Mouse (Mus musculus) MEL (cell line): Measurements from ENCODE around the gene Sit1. TPM values are rescaled to one million over a fixed set of nuclear protein-coding genes. Genes with fewer than 3 reads are reported as not detected.
A peak's percentile ranks its signal among the peaks of the same experiment; 100 is the strongest.

ENCODE experiments used
- DNase-seq: peaks from one replicate; pipeline ENCODE4 v3.0.0; 2011; ENCODE audit warnings: low read depth, low spot score
- H3K27ac ChIP-seq: 2 replicates; pipeline ENCODE4 v1.5.1; 2012; ENCODE audit warnings: low read depth, mild to moderate bottlenecking, control low read depth, low read length, moderate library complexity; ENCODE audit not compliant: control insufficient read depth
- H3K27me3 ChIP-seq, 2 experiments: fragments of 150-350 bp in 1 of 2; sonication (generic) in 1 of 2; 2 replicates each; pipeline ENCODE4 v1.6.1; 2012; ENCODE audit warnings: low read length in 2 of 2, mild to moderate bottlenecking in 2 of 2, improper control_type of control experiment in 1 of 2, moderate library complexity in 1 of 2; ENCODE audit not compliant: insufficient read depth in 2 of 2, control insufficient read depth in 1 of 2
- H3K36me3 ChIP-seq, 2 experiments: 2 replicates each; pipeline ENCODE4 v1.6.1; 2012 to 2014; ENCODE audit warnings: low read length in 2 of 2, improper control_type of control experiment in 1 of 2, inconsistent platforms in 1 of 2, mild to moderate bottlenecking in 1 of 2; ENCODE audit not compliant: insufficient read depth in 2 of 2, control insufficient read depth in 1 of 2
- H3K4me1 ChIP-seq, 2 experiments: fragments of 150-350 bp in 1 of 2; sonication (generic) in 1 of 2; 2 replicates each; pipeline ENCODE4 v1.6.1; 2012; ENCODE audit warnings: low read length in 2 of 2, improper control_type of control experiment in 1 of 2, mild to moderate bottlenecking in 1 of 2; ENCODE audit not compliant: insufficient read depth in 2 of 2, control insufficient read depth in 1 of 2
- H3K4me3 ChIP-seq, 2 experiments: fragments of 150-350 bp in 1 of 2; sonication (generic) in 1 of 2; 2 replicates each; pipeline ENCODE4 v1.5.1; 2012; ENCODE audit warnings: low read depth in 2 of 2, low read length in 2 of 2, mild to moderate bottlenecking in 2 of 2, moderate library complexity in 2 of 2, control low read depth in 1 of 2, improper control_type of control experiment in 1 of 2; ENCODE audit not compliant: control insufficient read depth in 1 of 2, insufficient read depth in 1 of 2
- H3K79me2 ChIP-seq: 2 replicates; pipeline ENCODE4 v1.6.1; 2012; ENCODE audit warnings: mild to moderate bottlenecking, low read length, moderate library complexity; ENCODE audit not compliant: control insufficient read depth, poor library complexity, insufficient read depth
- H3K9ac ChIP-seq: 2 replicates; pipeline ENCODE4 v1.6.1; 2012; ENCODE audit warnings: low read depth, mild to moderate bottlenecking, control low read depth, low read length, moderate library complexity; ENCODE audit not compliant: control insufficient read depth, poor library complexity, severe bottlenecking
- H3K9me3 ChIP-seq: fragments of 150-350 bp; sonication (generic); replicated peaks from 2 replicates; pipeline ENCODE4 v1.6.1; 2012; ENCODE audit warnings: mild to moderate bottlenecking, low read length, improper control_type of control experiment, moderate library complexity; ENCODE audit not compliant: insufficient read depth
- BHLHE40 ChIP-seq: IDR thresholded peaks from 2 replicates; pipeline ENCODE4 v1.6.1; 2012; ENCODE audit warnings: low read depth, mild to moderate bottlenecking, inconsistent platforms, low read length, improper control_type of control experiment, borderline replicate concordance
- CHD1 ChIP-seq: IDR thresholded peaks from 2 replicates; pipeline ENCODE4 v1.6.1; 2012; ENCODE audit warnings: low read depth, mild to moderate bottlenecking, inconsistent platforms, low read length, improper control_type of control experiment
- CHD2 ChIP-seq: IDR thresholded peaks from 2 replicates; pipeline ENCODE4 v1.6.1; 2011; ENCODE audit warnings: low read length, improper control_type of control experiment
- CTCF ChIP-seq, 3 experiments: IDR thresholded peaks in 2 of 3; conservative IDR thresholded peaks in 1 of 3; 2 replicates each; pipeline ENCODE4 v1.5.1; 2011 to 2012; ENCODE audit warnings: low read length in 3 of 3, low read depth in 2 of 3, mild to moderate bottlenecking in 2 of 3, improper control_type of control experiment in 1 of 3, inconsistent platforms in 1 of 3, mixed read lengths in 1 of 3, moderate library complexity in 1 of 3; ENCODE audit not compliant: control insufficient read depth in 1 of 3, insufficient read depth in 1 of 3, poor library complexity in 1 of 3, severe bottlenecking in 1 of 3
- ELF1 ChIP-seq: IDR thresholded peaks from 2 replicates; pipeline ENCODE4 v1.6.1; 2014; ENCODE audit warnings: low read depth, mild to moderate bottlenecking, inconsistent platforms, low read length, improper control_type of control experiment, moderate library complexity
- GATA1 ChIP-seq: IDR thresholded peaks from 2 replicates; pipeline ENCODE4 v1.6.1; 2011; ENCODE audit warnings: low read depth, low read length, improper control_type of control experiment
- HCFC1 ChIP-seq: IDR thresholded peaks from 2 replicates; pipeline ENCODE4 v1.6.1; 2012; ENCODE audit warnings: low read depth, mild to moderate bottlenecking, inconsistent platforms, low read length, improper control_type of control experiment, moderate library complexity
- JUND ChIP-seq: IDR thresholded peaks from 2 replicates; pipeline ENCODE4 v1.6.1; 2011; ENCODE audit warnings: low read depth, mild to moderate bottlenecking, improper control_type of control experiment, low read length
- KAT2A ChIP-seq: conservative IDR thresholded peaks from 2 replicates; pipeline ENCODE4 v1.6.1; 2012; ENCODE audit warnings: low read depth, low read length, improper control_type of control experiment, inconsistent platforms
- MAFK ChIP-seq: IDR thresholded peaks from 2 replicates; pipeline ENCODE4 v1.6.1; 2011; ENCODE audit warnings: low read depth, mild to moderate bottlenecking, low read length, improper control_type of control experiment, borderline replicate concordance
- MAX ChIP-seq: IDR thresholded peaks from 2 replicates; pipeline ENCODE4 v1.6.1; 2011; ENCODE audit warnings: low read length, improper control_type of control experiment
- MAZ ChIP-seq: IDR thresholded peaks from 2 replicates; pipeline ENCODE4 v1.6.1; 2012; ENCODE audit warnings: low read depth, mild to moderate bottlenecking, inconsistent platforms, low read length, improper control_type of control experiment
- MEF2A ChIP-seq: IDR thresholded peaks from 2 replicates; pipeline ENCODE4 v1.6.1; 2014; ENCODE audit warnings: low read depth, mild to moderate bottlenecking, inconsistent platforms, low read length, improper control_type of control experiment; ENCODE audit not compliant: poor library complexity, insufficient replicate concordance, severe bottlenecking; ENCODE audit errors: extremely low read depth
- MYB ChIP-seq: IDR thresholded peaks from 2 replicates; pipeline ENCODE4 v1.6.1; 2011; ENCODE audit warnings: mild to moderate bottlenecking, low read depth, low read length, improper control_type of control experiment
- MYC ChIP-seq: IDR thresholded peaks from 2 replicates; pipeline ENCODE4 v1.6.1; 2011; ENCODE audit warnings: low read depth, mild to moderate bottlenecking, low read length, improper control_type of control experiment, moderate library complexity
- NELFE ChIP-seq: IDR thresholded peaks from 2 replicates; pipeline ENCODE4 v1.6.1; 2011; ENCODE audit warnings: low read depth, low read length, improper control_type of control experiment
- POLR2A ChIP-seq, 2 experiments: IDR thresholded peaks; 2 replicates each; pipeline ENCODE4 v1.6.1; 2011 to 2012; ENCODE audit warnings: low read length in 2 of 2, mild to moderate bottlenecking in 2 of 2, control low read depth in 1 of 2, improper control_type of control experiment in 1 of 2, low read depth in 1 of 2, moderate library complexity in 1 of 2; ENCODE audit not compliant: control insufficient read depth in 1 of 2, insufficient read depth in 1 of 2, poor library complexity in 1 of 2
- POLR2AphosphoS2 ChIP-seq: IDR thresholded peaks from 2 replicates; pipeline ENCODE4 v1.6.1; 2011; ENCODE audit warnings: low read length, improper control_type of control experiment
- POLR2AphosphoS5 ChIP-seq: IDR thresholded peaks from 2 replicates; pipeline ENCODE4 v1.6.1; 2012; ENCODE audit warnings: low read depth, borderline replicate concordance, mild to moderate bottlenecking, inconsistent platforms, low read length, moderate library complexity, mixed read lengths
- RAD21 ChIP-seq: IDR thresholded peaks from 2 replicates; pipeline ENCODE4 v1.6.1; 2011; ENCODE audit warnings: mild to moderate bottlenecking, low read depth, low read length, improper control_type of control experiment
- RCOR1 ChIP-seq: IDR thresholded peaks from 2 replicates; pipeline ENCODE4 v1.6.1; 2012; ENCODE audit warnings: low read depth, mild to moderate bottlenecking, inconsistent platforms, low read length, improper control_type of control experiment
- SIN3A ChIP-seq: IDR thresholded peaks from 2 replicates; pipeline ENCODE4 v1.6.1; 2012; ENCODE audit warnings: low read length, improper control_type of control experiment, inconsistent platforms
- SMC3 ChIP-seq: IDR thresholded peaks from 2 replicates; pipeline ENCODE4 v1.6.1; 2011; ENCODE audit warnings: low read depth, low read length, improper control_type of control experiment
- TAL1 ChIP-seq: IDR thresholded peaks from 2 replicates; pipeline ENCODE4 v1.6.1; 2012; ENCODE audit warnings: mild to moderate bottlenecking, inconsistent platforms, low read length, moderate library complexity, mixed read lengths
- TBP ChIP-seq: IDR thresholded peaks from 2 replicates; pipeline ENCODE4 v1.8.0; 2011; ENCODE audit warnings: low read depth, low read length, improper control_type of control experiment
- TCF12 ChIP-seq: IDR thresholded peaks from 2 replicates; pipeline ENCODE4 v1.6.1; 2014; ENCODE audit warnings: low read depth, mild to moderate bottlenecking, inconsistent platforms, low read length, improper control_type of control experiment, moderate library complexity
- USF1 ChIP-seq: IDR thresholded peaks from 2 replicates; pipeline ENCODE4 v1.6.1; 2014; ENCODE audit warnings: low read depth, mild to moderate bottlenecking, inconsistent platforms, low read length, improper control_type of control experiment, moderate library complexity
- USF2 ChIP-seq, 2 experiments: IDR thresholded peaks; 2 replicates each; pipeline ENCODE4 v1.6.1; 2011 to 2012; ENCODE audit warnings: improper control_type of control experiment in 2 of 2, low read length in 2 of 2, borderline replicate concordance in 1 of 2, inconsistent platforms in 1 of 2, low read depth in 1 of 2, mild to moderate bottlenecking in 1 of 2; ENCODE audit not compliant: insufficient read depth in 1 of 2
- ZC3H11A ChIP-seq: IDR thresholded peaks from 2 replicates; pipeline ENCODE4 v1.6.1; 2012; ENCODE audit warnings: low read depth, mild to moderate bottlenecking, inconsistent platforms, low read length, improper control_type of control experiment
- ZKSCAN1 ChIP-seq: IDR thresholded peaks from 2 replicates; pipeline ENCODE4 v1.6.1; 2012; ENCODE audit warnings: low read depth, mild to moderate bottlenecking, inconsistent platforms, low read length, improper control_type of control experiment, moderate library complexity
- ZMIZ1 ChIP-seq: IDR thresholded peaks from 2 replicates; pipeline ENCODE4 v1.6.1; 2012; ENCODE audit warnings: low read depth, mild to moderate bottlenecking, inconsistent platforms, low read length, improper control_type of control experiment, moderate library complexity
- ZNF384 ChIP-seq: IDR thresholded peaks from 2 replicates; pipeline ENCODE4 v1.6.1; 2012; ENCODE audit warnings: low read depth, mild to moderate bottlenecking, inconsistent platforms, low read length, improper control_type of control experiment
- polyA plus RNA-seq, 2 experiments: library from polyadenylated mRNA; stranded (reverse) in 1 of 2; unstranded in 1 of 2; fragments of >175 nt in 1 of 2; fragments of >200 nt in 1 of 2; gene quantifications; 2 replicates each; pipeline versions ENCODE4 v1.2.1 to v1.2.4; 2012; ENCODE audit warnings: low replicate concordance in 2 of 2, low read depth in 1 of 2; ENCODE audit not compliant: insufficient read length in 2 of 2, insufficient read depth in 1 of 2, missing spikeins in 1 of 2
- total RNA-seq: library from RNA; depleted of rRNA; stranded (reverse); fragments of 300-350 nt; gene quantifications from 2 replicates; pipeline ENCODE4 v1.2.3, GENCODE M21; 2012

Sit1 gene
- total and polyA plus RNA-seq, 3 experiments = 0.06 to 0.08 TPM; not detected in 1

- peak; percentile 59 for TF ChIP-seq GATA1
- peak; percentile 91 for TF ChIP-seq TBP
- no peak for TF ChIP-seq MAX
- 0 out of 2 replicates have a peak, but pooled peaks have one; percentile 27 for TF ChIP-seq HCFC1
- TF ChIP-seq ELF1 = no peak; the same call in 1 of the 2 replicates
- no peak for TF ChIP-seq POLR2AphosphoS5
- peak; percentile 79; the same call in 1 of the 2 replicates for TF ChIP-seq ZMIZ1
- TF ChIP-seq ZC3H11A = peak; percentile 64
- no peak for TF ChIP-seq USF2 (IDR thresholded peaks at IDR 0.05; ENCODE audit: borderline replicate concordance in 1 of 2, insufficient read depth in 1 of 2, low read depth in 1 of 2, low read length in 2 of 2)
- no peak for TF ChIP-seq KAT2A
- 0 out of 2 replicates have a peak, but pooled peaks have one; percentile 7 for TF ChIP-seq JUND
- TF ChIP-seq SMC3 = peak; percentile 68
- no peak for TF ChIP-seq CHD1
- no peak for TF ChIP-seq ZKSCAN1
- TF ChIP-seq POLR2AphosphoS2 = no peak
- no peak for TF ChIP-seq TAL1
- TF ChIP-seq TCF12 = no peak
- TF ChIP-seq RCOR1 = no peak
- TF ChIP-seq MEF2A = no peak
- TF ChIP-seq MAZ = 0 out of 2 replicates have a peak, but pooled peaks have one; percentile 64
- TF ChIP-seq BHLHE40 = no peak
- TF ChIP-seq ZNF384 = no peak
- TF ChIP-seq CTCF (IDR thresholded peaks at IDR 0.05 in 2 of 3, conservative IDR thresholded peaks at IDR 0.05 in 1 of 3; ENCODE audit: control insufficient read depth in 1 of 3, insufficient read depth in 1 of 3, low read depth in 2 of 3, low read length in 3 of 3, poor library complexity in 1 of 3, severe bottlenecking in 1 of 3) = peak; percentile 63 to 86 (median 76)
- TF ChIP-seq NELFE = no peak; the same call in 1 of the 2 replicates
- no peak for TF ChIP-seq SIN3A
- TF ChIP-seq USF1 = no peak
- TF ChIP-seq POLR2A (IDR thresholded peaks at IDR 0.05; ENCODE audit: control insufficient read depth in 1 of 2, insufficient read depth in 1 of 2, low read depth in 1 of 2, low read length in 2 of 2, poor library complexity in 1 of 2) = peak in 1 of 2 experiments; percentile 76; a peak in 2 of 4 replicates
- no peak for TF ChIP-seq MYB
- no peak for TF ChIP-seq MAFK
- no peak for TF ChIP-seq MYC
- TF ChIP-seq CHD2 = no peak
- TF ChIP-seq RAD21 = peak; percentile 69
- Histone ChIP-seq H3K27me3 (no peaks in the 10 kb centered on the region), H3K4me3 (peak overlapping the region; percentile 62 to 82), H3K9me3 (no peaks in the 10 kb centered on the region), H3K9ac (peak overlapping the region; percentile 45), H3K4me1 (peaks cover 0 to 17% of the 10 kb centered on the region in 2 experiments; a peak in 2 of 4 replicates), H3K36me3 (peaks cover 0 to 11% of the 10 kb centered on the region in 2 experiments; a peak in 2 of 4 replicates), H3K79me2 (no peaks in the 10 kb centered on the region), H3K27ac (peak overlapping the region; percentile 82)
- peak; percentile 91 for DNase-seq
Observed at GRCm38 (mm10) chr4:43478906-43479832, 4.4 kb downstream of the Sit1 start.
